Mouse (Mus musculus): ENCODE measurements around the gene Ccl12.

The Ccl12 gene

GRCm38 (mm10) chr11:82139492-82140094 lies 37.9 kb downstream of the Ccl12 start:
- no peak for DNase-seq (ENCODE audit: low spot score in 2 of 2)

All from left cerebral cortex, adult 9 months (tissue).